ENCODE assay signal across 8 mouse cellular contexts in the genomic region with DNA sequence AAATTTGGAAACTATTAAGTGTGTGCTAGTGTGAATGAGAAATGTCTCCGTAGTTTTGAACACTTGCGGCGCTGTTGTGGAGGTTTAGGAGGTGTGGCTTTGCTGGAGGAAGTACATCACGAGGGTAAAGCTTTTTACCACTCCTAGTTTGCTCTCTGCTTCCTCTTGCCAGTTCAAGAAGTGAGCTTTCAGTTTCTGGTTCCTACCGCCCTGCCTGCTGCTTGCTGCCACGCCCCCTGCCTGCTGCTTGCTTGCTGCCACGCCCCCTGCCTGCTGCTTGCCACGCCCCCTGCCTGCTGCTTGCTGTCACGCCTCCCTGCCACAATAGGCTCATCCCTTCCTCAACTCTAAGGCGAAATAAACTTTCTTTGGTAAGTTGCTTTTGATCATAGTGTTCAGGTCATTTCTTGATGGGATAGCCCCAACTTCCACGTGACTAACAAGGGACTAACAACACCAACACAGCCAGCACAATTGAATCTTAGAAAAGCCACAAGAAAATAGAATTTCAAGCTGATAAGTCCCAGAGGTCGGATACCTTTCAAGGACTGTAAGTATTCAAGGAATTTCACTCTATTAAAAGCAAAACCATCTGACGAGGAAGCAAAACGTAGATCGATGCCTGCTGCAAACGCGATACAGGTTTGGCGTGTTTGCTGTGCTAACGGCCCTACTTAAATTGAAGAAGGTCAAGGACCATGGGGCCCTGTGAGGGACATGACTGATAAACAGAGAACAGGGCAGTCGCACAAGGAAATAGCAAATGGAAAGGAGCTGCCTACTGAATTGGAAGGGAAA. TPM values are rescaled to one million over a fixed set of nuclear protein-coding genes. Genes with fewer than 3 reads are reported as not detected.
DNase-seq lines count a peak whose midpoint lies in the region; ATAC-seq and TF ChIP-seq lines count a peak whose summit lies in the region.

No protein-coding gene starts in this region.

- no peak for TF ChIP-seq POLR2A in small intestine, adult 2 months (IDR thresholded peaks at IDR 0.05; ENCODE audit: low read depth, low read length)

- peak overlapping the region; percentile 49 for H3K4me2 ChIP-seq in lung, embryonic 14.5 days

- no peaks in the 10 kb centered on the region for H3K9me3 ChIP-seq in lung, embryonic 14.5 days (ENCODE audit: low read depth, low read length)

- peak overlapping the region; percentile 15; the same call in 1 of the 2 replicates for H3K4me3 ChIP-seq in lung, embryonic 14.5 days (ENCODE audit: low read depth, low read length)
- H3K4me3 ChIP-seq in small intestine, adult 2 months (ENCODE audit: low read depth, low read length): peak overlapping the region; percentile 45; the same call in 1 of the 2 replicates

- 9% methylated on average over 20 of the region's 20 CpGs for WGBS in lung, embryonic 14.5 days
- 8% methylated on average over 20 of the region's 20 CpGs for WGBS in small intestine, adult 2 months

- H3K36me3 ChIP-seq in lung, embryonic 14.5 days (ENCODE audit: insufficient read depth): no peaks in the 10 kb centered on the region
- H3K36me3 ChIP-seq in small intestine, adult 2 months (ENCODE audit: control insufficient read depth, insufficient read depth, low read length): no peaks in the 10 kb centered on the region

- H3K27ac ChIP-seq in lung, embryonic 14.5 days (ENCODE audit: low read depth): peak overlapping the region; percentile 54; the same call in 1 of the 2 replicates
- H3K27ac ChIP-seq in small intestine, adult 2 months (ENCODE audit: insufficient read depth, low read depth, low read length): peak overlapping the region; percentile 52; the same call in 1 of the 2 replicates

- DNase-seq in right cerebral cortex, adult 18-20 months: peak; percentile 25
- no peak for DNase-seq in right cerebral cortex, postnatal 4 days
- DNase-seq in embryo, embryonic 10.5 days (ENCODE audit: low spot score): peak; percentile 85
- peak; percentile 76 for DNase-seq in heart, adult 8-10 months (ENCODE audit: low spot score)
- DNase-seq in kidney, adult 8-10 months: peak; percentile 53 to 68
- peak; percentile 89 for DNase-seq in lung, embryonic 14.5 days
- no peak for DNase-seq in left cerebral cortex, adult 18-20 months (ENCODE audit: low spot score in 2 of 2)

- ATAC-seq in lung, embryonic 14.5 days (ENCODE audit: insufficient read depth): peak; percentile 96

- no peaks in the 10 kb centered on the region for H3K27me3 ChIP-seq in lung, embryonic 14.5 days (ENCODE audit: insufficient read depth, low read length)
- H3K27me3 ChIP-seq in small intestine, adult 2 months (ENCODE audit: control insufficient read depth, insufficient read depth, low read length): no peaks in the 10 kb centered on the region

- peak; percentile 47 for TF ChIP-seq CTCF in lung, embryonic 14.5 days (IDR thresholded peaks at IDR 0.05; ENCODE audit: low read depth)
- no peak for TF ChIP-seq CTCF in small intestine, adult 2 months (IDR thresholded peaks at IDR 0.05; ENCODE audit: extremely low read depth, insufficient read length, insufficient replicate concordance, low read depth, low read length)

- H3K9ac ChIP-seq in lung, embryonic 14.5 days: no peak overlapping the region

- H3K4me1 ChIP-seq in lung, embryonic 14.5 days (ENCODE audit: insufficient read depth): no peaks in the 10 kb centered on the region
- H3K4me1 ChIP-seq in small intestine, adult 2 months (ENCODE audit: control insufficient read depth, insufficient read depth, insufficient read length, low read length): 0 out of 2 replicates have a peak, but pooled peaks cover 2% of the 10 kb centered on the region

RNA-seq across cellular contexts. Expression of gene Mtus2, which starts 35.7 kb away (rescaled TPM):
- total RNA-seq in heart, adult 8-10 months (2022): 100 to 1,000 TPM in 1 of 4 experiments, 10 to 100 TPM in 3; 77.3 to 126 (median 92.3) TPM
- polyA plus RNA-seq in lung, embryonic 14.5 days (2014; fragmentation: Nextera tagmentation; extraction: Ambion mirVana): 5.5 and 5.7 TPM in 2 replicates
- 1.8 and 3.9 TPM in 2 replicates for polyA plus RNA-seq in small intestine, adult 2 months (2012; rRNA removed)
- total RNA-seq in left cerebral cortex, adult 18-20 months (2021): 10 to 100 TPM; 37.8 to 39.5 TPM

Comparison
In these comparisons a context has a peak if more than half of its experiments do, and no peak if none do; other contexts are left out.
1. DNase-seq: peak in right cerebral cortex, adult 18-20 months (single experiment), embryo, embryonic 10.5 days (single experiment), heart, adult 8-10 months (single experiment), kidney, adult 8-10 months (2 of 2) and lung, embryonic 14.5 days (single experiment); none in right cerebral cortex, postnatal 4 days (single experiment) and left cerebral cortex, adult 18-20 months (0 of 2).